21 mouse cellular contexts compared by ENCODE assay signal in the genomic region with DNA sequence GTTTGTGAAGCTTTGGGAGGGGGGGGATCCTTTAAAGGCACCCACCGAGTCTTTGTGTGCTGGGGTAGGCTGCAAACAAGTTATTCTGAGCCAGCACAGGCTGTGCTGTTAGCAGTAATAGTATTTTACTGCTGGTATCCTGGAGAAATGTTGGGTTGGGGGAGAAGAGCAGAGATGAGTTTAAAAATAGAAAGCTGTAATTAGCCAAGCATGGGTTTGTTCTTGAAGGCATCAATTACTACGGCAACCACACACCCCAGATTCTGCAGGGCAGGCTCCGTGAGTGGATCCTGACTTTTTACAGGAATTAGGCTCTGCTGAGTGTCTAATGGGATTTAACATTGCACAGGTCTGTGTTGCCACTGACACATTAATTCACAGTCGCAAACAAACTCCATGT.
DNase-seq lines count a peak whose midpoint lies in the region; ATAC-seq lines count a peak whose summit lies in the region.
"Had no signal": no experiment of that assay in that cellular context is flagged by ENCODE, and none has a peak within 500 bp of the region (broad histone marks: within the 10 kb centered on the region; RNA-seq: fewer than 3 reads in every experiment).

No protein-coding gene starts in this region.

- H3K36me3 ChIP-seq in forebrain, embryonic 15.5 days = no peaks in the 10 kb centered on the region
- no peaks in the 10 kb centered on the region for H3K36me3 ChIP-seq in forebrain, embryonic 10.5 days (replicated peaks)
- H3K36me3 ChIP-seq in heart, embryonic 16.5 days (ENCODE audit: control insufficient read depth, insufficient read depth) = no peaks in the 10 kb centered on the region
- no peaks in the 10 kb centered on the region for H3K36me3 ChIP-seq in midbrain, embryonic 11.5 days (ENCODE audit: control insufficient read depth, insufficient read depth, low read length)
- no peaks in the 10 kb centered on the region for H3K36me3 ChIP-seq in midbrain, embryonic 13.5 days
- H3K36me3 ChIP-seq: kidney, embryonic 15.5 days; neural tube, embryonic 12.5 days had no signal

- 0 out of 2 replicates have a peak, but pooled peaks have one; percentile 28 for ATAC-seq in forebrain, embryonic 15.5 days (replicated peaks)
- ATAC-seq in heart, embryonic 16.5 days (replicated peaks; ENCODE audit: extremely low read depth, insufficient read depth, low FRiP score) = no peak
- no peak for ATAC-seq in midbrain, embryonic 11.5 days (ENCODE audit: low FRiP score)
- ATAC-seq in midbrain, embryonic 13.5 days = no peak
- ATAC-seq: hindbrain, embryonic 16.5 days; intestine, embryonic 16.5 days; liver, postnatal 0 days had no signal

- no peaks in the 10 kb centered on the region for H3K27me3 ChIP-seq in forebrain, embryonic 15.5 days
- H3K27me3 ChIP-seq in forebrain, embryonic 10.5 days (ENCODE audit: poor library complexity, severe bottlenecking) = no peaks in the 10 kb centered on the region
- H3K27me3 ChIP-seq in heart, embryonic 16.5 days (ENCODE audit: control insufficient read depth, insufficient read depth, low read length) = no peaks in the 10 kb centered on the region
- no peaks in the 10 kb centered on the region for H3K27me3 ChIP-seq in midbrain, embryonic 11.5 days (ENCODE audit: control insufficient read depth, insufficient read depth, low read length)
- peaks cover 3% of the 10 kb centered on the region; the same call in 1 of the 2 replicates for H3K27me3 ChIP-seq in midbrain, embryonic 13.5 days
- H3K27me3 ChIP-seq: CH12.LX; neural tube, embryonic 12.5 days had no signal

- H3K4me3 ChIP-seq in forebrain, embryonic 15.5 days = no peak overlapping the region
- H3K4me3 ChIP-seq in forebrain, embryonic 10.5 days = no peak overlapping the region
- no peak overlapping the region for H3K4me3 ChIP-seq in heart, embryonic 16.5 days (ENCODE audit: low read length)
- no peak overlapping the region for H3K4me3 ChIP-seq in midbrain, embryonic 11.5 days (ENCODE audit: low read depth, low read length)
- H3K4me3 ChIP-seq in midbrain, embryonic 13.5 days (replicated peaks) = no peak overlapping the region
- H3K4me3 ChIP-seq: kidney, embryonic 15.5 days; megakaryocyte, embryonic 14.5 days; neural tube, embryonic 12.5 days had no signal

- H3K9ac ChIP-seq in forebrain, embryonic 15.5 days (replicated peaks) = no peak overlapping the region
- 0 out of 2 replicates have a peak overlapping the region, but pooled peaks have one; percentile 46 for H3K9ac ChIP-seq in heart, embryonic 16.5 days (ENCODE audit: low read length)
- no peak overlapping the region for H3K9ac ChIP-seq in midbrain, embryonic 11.5 days (ENCODE audit: low read length)
- H3K9ac ChIP-seq in midbrain, embryonic 13.5 days (replicated peaks) = no peak overlapping the region
- H3K9ac ChIP-seq: kidney, embryonic 15.5 days; liver, postnatal 0 days; neural tube, embryonic 12.5 days had no signal

- intact Hi-C loops in heart, postnatal 10 days (cut with DNase I) = no loop called here

- no peak for DNase-seq in forebrain, embryonic 10.5 days (ENCODE audit: extremely low spot score, low spot score)
- DNase-seq in heart, postnatal 10 days = no peak
- peak; percentile 19 for DNase-seq in midbrain, embryonic 11.5 days (ENCODE audit: low spot score, missing footprints)
- peak; percentile 46 for DNase-seq in telencephalon, adult 2 months (ENCODE audit: low read depth, low spot score)
- no peak for DNase-seq in right cerebral cortex, postnatal 4 days
- DNase-seq: cerebellum, adult 8-10 months; gastrocnemius, postnatal 25 days; kidney, postnatal 4 days; liver, postnatal 0 days; lung, postnatal 14 days; right cerebral cortex, adult 18-20 months; thymus, postnatal 14 days had no signal

- peaks cover 20% of the 10 kb centered on the region for H3K4me1 ChIP-seq in forebrain, embryonic 15.5 days
- H3K4me1 ChIP-seq in forebrain, embryonic 10.5 days = peaks cover 11% of the 10 kb centered on the region
- H3K4me1 ChIP-seq in heart, embryonic 16.5 days (ENCODE audit: control insufficient read depth, insufficient read depth, low read length) = peaks cover 32% of the 10 kb centered on the region
- no peaks in the 10 kb centered on the region for H3K4me1 ChIP-seq in midbrain, embryonic 11.5 days (ENCODE audit: control insufficient read depth, insufficient read depth, low read length)
- H3K4me1 ChIP-seq in midbrain, embryonic 13.5 days (replicated peaks) = peaks cover 5% of the 10 kb centered on the region

- H3K9me3 ChIP-seq in forebrain, embryonic 15.5 days = no peaks in the 10 kb centered on the region
- H3K9me3 ChIP-seq in forebrain, embryonic 10.5 days = peaks cover 10% of the 10 kb centered on the region; the same call in 1 of the 2 replicates
- H3K9me3 ChIP-seq in heart, embryonic 16.5 days (replicated peaks; ENCODE audit: control insufficient read depth, low read length) = peaks cover 4% of the 10 kb centered on the region; the same call in 1 of the 2 replicates
- H3K9me3 ChIP-seq in midbrain, embryonic 11.5 days (ENCODE audit: control insufficient read depth, low read length) = no peaks in the 10 kb centered on the region
- peaks cover 7% of the 10 kb centered on the region; the same call in 1 of the 2 replicates for H3K9me3 ChIP-seq in midbrain, embryonic 13.5 days

- peak overlapping the region; percentile 69 for H3K27ac ChIP-seq in forebrain, embryonic 15.5 days (replicated peaks)
- no peak overlapping the region for H3K27ac ChIP-seq in forebrain, embryonic 10.5 days
- peak overlapping the region; percentile 71 for H3K27ac ChIP-seq in heart, embryonic 16.5 days (ENCODE audit: low read length)
- no peak overlapping the region for H3K27ac ChIP-seq in midbrain, embryonic 11.5 days (ENCODE audit: low read depth, low read length)
- no peak overlapping the region for H3K27ac ChIP-seq in midbrain, embryonic 13.5 days
- H3K27ac ChIP-seq: kidney, embryonic 15.5 days; neural tube, embryonic 12.5 days had no signal

- no peak overlapping the region for H3K4me2 ChIP-seq in forebrain, embryonic 15.5 days (replicated peaks)
- no peak overlapping the region for H3K4me2 ChIP-seq in heart, embryonic 16.5 days (ENCODE audit: low read depth, low read length)
- H3K4me2 ChIP-seq in midbrain, embryonic 11.5 days = no peak overlapping the region
- H3K4me2 ChIP-seq in midbrain, embryonic 13.5 days (replicated peaks) = no peak overlapping the region
- H3K4me2 ChIP-seq: kidney, embryonic 15.5 days; neural tube, embryonic 12.5 days had no signal

- WGBS in forebrain, embryonic 15.5 days = 48% methylated on average over 4 of the region's 4 CpGs
- 64% methylated on average over 4 of the region's 4 CpGs for WGBS in forebrain, embryonic 10.5 days
- 39% methylated on average over 4 of the region's 4 CpGs for WGBS in heart, embryonic 16.5 days
- WGBS in midbrain, embryonic 11.5 days = 75% methylated on average over 4 of the region's 4 CpGs
- 61% methylated on average over 4 of the region's 4 CpGs for WGBS in midbrain, embryonic 13.5 days

Comparison
In these comparisons a context has a peak if more than half of its experiments do, and no peak if none do; other contexts are left out.
1. H3K27ac ChIP-seq: peak in forebrain, embryonic 15.5 days (single experiment) and heart, embryonic 16.5 days (single experiment); none in forebrain, embryonic 10.5 days (single experiment), midbrain, embryonic 11.5 days (single experiment) and midbrain, embryonic 13.5 days (single experiment).
2. DNase-seq: peak in midbrain, embryonic 11.5 days (single experiment) and telencephalon, adult 2 months (single experiment); none in forebrain, embryonic 10.5 days (single experiment), heart, postnatal 10 days (0 of 2) and right cerebral cortex, postnatal 4 days (single experiment).